Mouse (Mus musculus): Measurements from ENCODE around the gene Sec24d. TPM values are rescaled to one million over a fixed set of nuclear protein-coding genes. Genes with fewer than 3 reads are reported as not detected.

Gene Sec24d
- polyA plus RNA-seq, 1 experiment: 34.0 TPM

DNA sequence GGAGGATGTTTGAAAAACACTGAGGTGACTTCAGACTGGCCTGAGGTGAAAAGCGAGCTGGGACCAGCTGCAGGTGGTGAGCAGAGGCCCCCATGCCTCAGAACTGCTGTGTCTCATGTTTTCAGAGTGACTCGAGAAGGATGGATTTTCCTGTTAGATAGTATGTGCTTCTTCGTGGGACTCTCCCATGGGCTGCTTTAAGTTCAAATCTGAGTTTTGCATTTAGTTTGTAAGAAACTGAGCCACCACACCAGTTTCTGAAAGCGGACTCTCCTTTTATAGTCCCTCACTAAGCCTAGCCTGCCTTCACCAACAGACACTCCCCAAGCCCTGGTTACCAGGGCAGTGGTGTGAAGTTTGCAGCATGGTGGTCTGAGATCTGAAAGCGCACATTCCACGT is 70.6 kb downstream of the Sec24d start:
- 90% methylated on average over 6 of the region's 6 CpGs for WGBS
- H3K4me3 ChIP-seq (ENCODE audit: control insufficient read depth, insufficient read depth, low read length): no peak overlapping the region
- no peak for TF ChIP-seq CTCF (IDR thresholded peaks at IDR 0.05; ENCODE audit: borderline replicate concordance, control insufficient read depth, extremely low read depth, insufficient read depth, low read length, poor library complexity)
- TF ChIP-seq POLR2A (IDR thresholded peaks at IDR 0.05; ENCODE audit: control insufficient read depth, extremely low read depth, insufficient read depth, low read length, poor library complexity): no peak

DNA sequence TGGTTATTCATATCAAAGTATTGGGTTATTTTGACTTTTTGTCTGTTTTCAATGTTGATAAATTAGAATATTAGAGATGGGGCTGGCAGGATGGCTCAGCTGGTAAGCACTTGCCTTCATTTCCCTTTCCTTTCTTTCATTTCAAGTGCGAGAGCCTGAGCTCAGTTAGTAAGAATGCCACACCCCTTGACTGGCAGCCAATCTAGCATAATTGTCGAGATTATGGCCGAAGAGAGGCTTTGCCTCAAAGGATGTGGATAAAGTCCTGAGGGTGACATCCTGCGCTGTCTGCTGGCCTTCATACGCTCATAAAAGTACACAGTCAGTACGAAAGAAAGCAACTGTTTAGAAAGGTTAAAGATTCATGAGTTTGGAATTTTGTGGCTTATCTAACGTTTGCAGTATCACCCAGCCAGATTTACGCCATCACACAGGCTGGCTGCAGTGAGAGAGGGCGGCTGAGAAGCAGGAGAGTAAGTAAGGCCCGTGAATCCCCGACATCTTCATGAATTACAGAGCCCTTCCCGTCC is 71.5 kb downstream of the Sec24d start:
- no peak for TF ChIP-seq CTCF (IDR thresholded peaks at IDR 0.05; ENCODE audit: borderline replicate concordance, control insufficient read depth, extremely low read depth, insufficient read depth, low read length, poor library complexity)
- TF ChIP-seq POLR2A (IDR thresholded peaks at IDR 0.05; ENCODE audit: control insufficient read depth, extremely low read depth, insufficient read depth, low read length, poor library complexity): no peak
- Histone ChIP-seq H3K27ac (ENCODE audit: control insufficient read depth, insufficient read depth, low read length) (no peak overlapping the region), H3K36me3 (ENCODE audit: control insufficient read depth, insufficient read depth, low read length) (no peaks in the 10 kb centered on the region), H3K4me3 (ENCODE audit: control insufficient read depth, insufficient read depth, low read length) (no peak overlapping the region), H3K4me1 (replicated peaks; ENCODE audit: control insufficient read depth, insufficient read depth, low read length) (no peaks in the 10 kb centered on the region; the same call in 1 of the 2 replicates), H3K27me3 (ENCODE audit: control insufficient read depth, insufficient read depth, low read length) (no peaks in the 10 kb centered on the region)
- 86% methylated on average over 12 of the region's 12 CpGs for WGBS
- no peak for DNase-seq

More for the DNA sequence above, 70.6 kb downstream of the Sec24d start:
- Histone ChIP-seq H3K4me1 (replicated peaks; ENCODE audit: control insufficient read depth, insufficient read depth, low read length) (no peaks in the 10 kb centered on the region; the same call in 1 of the 2 replicates), H3K27me3 (ENCODE audit: control insufficient read depth, insufficient read depth, low read length) (no peaks in the 10 kb centered on the region), H3K36me3 (ENCODE audit: control insufficient read depth, insufficient read depth, low read length) (no peaks in the 10 kb centered on the region), H3K27ac (ENCODE audit: control insufficient read depth, insufficient read depth, low read length) (no peak overlapping the region)
- no peak for DNase-seq

DNA sequence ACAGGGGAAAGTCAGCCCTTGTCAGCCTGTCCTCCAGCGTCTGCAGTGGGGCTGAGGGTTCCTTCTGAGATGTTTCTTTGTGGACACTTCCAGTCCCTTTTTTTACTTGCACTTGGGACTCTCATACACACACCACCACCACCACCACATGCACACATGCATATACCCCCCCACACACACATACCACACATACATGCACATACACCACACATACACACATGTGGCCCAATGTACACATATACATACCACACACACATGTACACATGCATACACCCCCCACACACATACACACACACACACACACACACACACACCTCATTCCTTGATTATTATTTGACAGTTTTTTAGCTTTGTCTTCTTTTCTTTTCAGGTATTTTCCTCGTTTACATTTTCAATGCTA is 73.8 kb downstream of the Sec24d start:
- Histone ChIP-seq H3K36me3 (ENCODE audit: control insufficient read depth, insufficient read depth, low read length) (no peaks in the 10 kb centered on the region), H3K4me1 (replicated peaks; ENCODE audit: control insufficient read depth, insufficient read depth, low read length) (no peaks in the 10 kb centered on the region), H3K27me3 (ENCODE audit: control insufficient read depth, insufficient read depth, low read length) (no peaks in the 10 kb centered on the region), H3K4me3 (ENCODE audit: control insufficient read depth, insufficient read depth, low read length) (no peak overlapping the region), H3K27ac (ENCODE audit: control insufficient read depth, insufficient read depth, low read length) (no peak overlapping the region)
- 92% methylated on average over 2 of the region's 2 CpGs for WGBS
- no peak for DNase-seq
- TF ChIP-seq CTCF (IDR thresholded peaks at IDR 0.05; ENCODE audit: borderline replicate concordance, control insufficient read depth, extremely low read depth, insufficient read depth, low read length, poor library complexity) (no peak), POLR2A (IDR thresholded peaks at IDR 0.05; ENCODE audit: control insufficient read depth, extremely low read depth, insufficient read depth, low read length, poor library complexity) (no peak)

DNA sequence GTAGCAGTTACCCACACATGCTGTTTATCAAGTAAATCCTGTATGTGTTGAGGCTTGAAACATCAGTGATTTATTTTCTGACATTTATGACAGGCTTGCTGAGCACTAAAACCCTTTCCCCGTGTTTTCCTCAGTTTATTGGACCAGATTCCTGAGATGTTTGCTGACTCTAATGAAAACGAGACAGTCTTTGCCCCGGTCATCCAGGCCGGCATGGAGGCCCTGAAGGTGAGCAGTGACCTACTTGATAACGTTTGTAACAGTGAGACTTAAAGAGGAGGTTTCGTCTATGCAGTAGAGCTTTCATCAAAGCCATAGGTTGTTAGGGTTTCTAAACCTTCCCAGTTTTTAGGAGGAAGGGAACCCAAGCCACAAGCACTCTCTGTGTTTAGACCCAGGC is 76.4 kb downstream of the Sec24d start:
- H3K36me3 ChIP-seq (ENCODE audit: control insufficient read depth, insufficient read depth, low read length): no peaks in the 10 kb centered on the region
- DNase-seq: no peak

DNA sequence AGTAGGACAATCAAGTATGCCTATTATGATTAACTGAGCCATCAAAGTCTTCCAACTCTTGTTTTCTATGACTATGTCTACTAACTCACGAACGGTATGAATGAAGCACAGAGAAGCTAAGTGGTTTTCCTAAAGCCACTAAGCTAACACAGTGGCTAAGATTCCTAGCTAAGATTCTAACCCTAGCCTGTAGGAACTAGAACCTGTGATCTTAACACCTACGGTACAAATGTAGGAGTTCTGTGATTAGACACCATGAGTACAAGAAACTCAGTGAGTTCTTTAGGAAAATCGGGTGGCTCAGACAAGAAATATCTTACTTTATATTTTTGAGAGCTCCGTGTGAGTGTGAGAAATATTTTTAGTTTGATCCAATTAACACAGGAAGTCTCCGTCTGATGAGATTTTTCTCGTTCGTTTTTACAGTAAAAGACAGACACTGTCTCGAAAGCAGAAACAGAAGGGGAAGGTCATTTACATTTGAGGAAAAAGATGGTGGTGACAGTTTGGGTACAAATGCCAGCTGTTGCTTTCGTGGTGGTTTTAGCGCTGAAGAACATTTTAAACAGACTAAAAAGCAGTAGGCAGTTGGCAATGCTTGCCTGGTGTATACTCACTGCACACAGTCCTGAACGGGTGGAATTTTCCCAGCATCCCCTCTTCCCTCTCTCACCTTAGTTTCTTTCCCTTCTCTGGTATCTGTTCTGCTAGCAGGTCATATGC is 81.0 kb downstream of the Sec24d start:
- H3K27me3 ChIP-seq (ENCODE audit: control insufficient read depth, insufficient read depth, low read length): no peaks in the 10 kb centered on the region
- H3K36me3 ChIP-seq (ENCODE audit: control insufficient read depth, insufficient read depth, low read length): no peaks in the 10 kb centered on the region
- WGBS: 48% methylated on average over 12 of the region's 12 CpGs
- DNase-seq: no peak
- no peak overlapping the region for H3K4me3 ChIP-seq (ENCODE audit: control insufficient read depth, insufficient read depth, low read length)
- no peaks in the 10 kb centered on the region for H3K4me1 ChIP-seq (replicated peaks; ENCODE audit: control insufficient read depth, insufficient read depth, low read length)
- TF ChIP-seq POLR2A (IDR thresholded peaks at IDR 0.05; ENCODE audit: control insufficient read depth, extremely low read depth, insufficient read depth, low read length, poor library complexity): no peak
- TF ChIP-seq CTCF (IDR thresholded peaks at IDR 0.05; ENCODE audit: borderline replicate concordance, control insufficient read depth, extremely low read depth, insufficient read depth, low read length, poor library complexity): no peak
- no peak overlapping the region for H3K27ac ChIP-seq (ENCODE audit: control insufficient read depth, insufficient read depth, low read length)

More for the DNA sequence above, 76.4 kb downstream of the Sec24d start:
- WGBS: 90% methylated on average over 6 of the region's 6 CpGs
- Histone ChIP-seq H3K4me1 (replicated peaks; ENCODE audit: control insufficient read depth, insufficient read depth, low read length) (no peaks in the 10 kb centered on the region), H3K27ac (ENCODE audit: control insufficient read depth, insufficient read depth, low read length) (no peak overlapping the region), H3K27me3 (ENCODE audit: control insufficient read depth, insufficient read depth, low read length) (no peaks in the 10 kb centered on the region), H3K4me3 (ENCODE audit: control insufficient read depth, insufficient read depth, low read length) (no peak overlapping the region)
- no peak for TF ChIP-seq POLR2A (IDR thresholded peaks at IDR 0.05; ENCODE audit: control insufficient read depth, extremely low read depth, insufficient read depth, low read length, poor library complexity)
- TF ChIP-seq CTCF (IDR thresholded peaks at IDR 0.05; ENCODE audit: borderline replicate concordance, control insufficient read depth, extremely low read depth, insufficient read depth, low read length, poor library complexity): no peak

DNA sequence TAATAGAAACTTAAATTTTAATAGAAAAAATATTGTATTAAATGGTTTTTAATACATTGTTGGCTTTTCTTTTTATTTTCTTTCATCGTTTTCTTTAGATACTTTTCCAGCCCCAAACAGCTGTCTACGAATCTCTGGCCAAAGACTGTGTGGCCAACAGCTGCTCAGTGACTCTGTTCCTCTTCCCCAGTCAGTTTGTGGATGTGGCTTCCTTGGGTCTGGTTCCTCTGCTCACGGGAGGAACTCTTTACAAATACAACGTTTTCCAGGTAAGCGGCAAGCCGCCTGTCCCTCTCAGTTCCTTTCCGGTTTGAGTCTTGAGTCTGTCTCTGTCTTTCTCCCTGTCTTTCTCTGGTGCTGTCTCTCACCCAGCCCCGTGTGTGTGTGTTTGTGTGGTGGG is 83.3 kb downstream of the Sec24d start:
- TF ChIP-seq CTCF (IDR thresholded peaks at IDR 0.05; ENCODE audit: borderline replicate concordance, control insufficient read depth, extremely low read depth, insufficient read depth, low read length, poor library complexity) (no peak), POLR2A (IDR thresholded peaks at IDR 0.05; ENCODE audit: control insufficient read depth, extremely low read depth, insufficient read depth, low read length, poor library complexity) (no peak)
- no peak for DNase-seq
- Histone ChIP-seq H3K36me3 (ENCODE audit: control insufficient read depth, insufficient read depth, low read length) (no peaks in the 10 kb centered on the region), H3K4me3 (ENCODE audit: control insufficient read depth, insufficient read depth, low read length) (no peak overlapping the region), H3K27ac (ENCODE audit: control insufficient read depth, insufficient read depth, low read length) (no peak overlapping the region), H3K27me3 (ENCODE audit: control insufficient read depth, insufficient read depth, low read length) (no peaks in the 10 kb centered on the region), H3K4me1 (replicated peaks; ENCODE audit: control insufficient read depth, insufficient read depth, low read length) (no peaks in the 10 kb centered on the region)
- WGBS: 32% methylated on average over 8 of the region's 8 CpGs
